Mouse (Mus musculus) lung, postnatal 4 days (tissue): ENCODE data around the gene Rad1.
"Not testable (repeated sequence)": the region's sequence is repeated elsewhere in the genome, so short reads cannot be mapped to it uniquely, and the experiment has no call there.

Experiments
- DNase-seq, 2 experiments: peaks; one replicate each; pipeline ENCODE4 v3.0.0; 2021

Gene Rad1

GRCm38 (mm10) chr15:10485484-10486364, at the start of gene Rad1, which contains the start of gene Brix1:
TSS of gene Rad1 (plus strand) at chr15:10486018.
TSS of gene Brix1 (minus strand) at chr15:10485947.
- DNase-seq: peak; percentile 94 to 95

- DNase-seq: no peak
These were observed 48.9 kb upstream of the Rad1 start for GRCm38 (mm10) chr15:10436893-10437292.

- DNase-seq: no peak
These were observed 45.9 kb upstream of the Rad1 start for GRCm38 (mm10) chr15:10439963-10440362.

- DNase-seq: no peak
These were observed 44.3 kb upstream of the Rad1 start for GRCm38 (mm10) chr15:10441493-10441892.

- DNase-seq: no peak
These were observed 43.5 kb upstream of the Rad1 start for GRCm38 (mm10) chr15:10442275-10442674.

- DNase-seq: no peak
These were observed 38.7 kb upstream of the Rad1 start for GRCm38 (mm10) chr15:10447102-10447501.

- peak in 1 of 2 experiments; percentile 27 for DNase-seq
These were observed 24.8 kb upstream of the Rad1 start for GRCm38 (mm10) chr15:10460986-10461385.

- DNase-seq: no peak
These were observed 22.3 kb upstream of the Rad1 start for GRCm38 (mm10) chr15:10463555-10463954.

- no peak for DNase-seq
These were observed 21.1 kb upstream of the Rad1 start for GRCm38 (mm10) chr15:10464678-10465077.

- no peak for DNase-seq
These were observed 17.1 kb upstream of the Rad1 start for GRCm38 (mm10) chr15:10468761-10469160.

- no peak for DNase-seq
These were observed 16.1 kb upstream of the Rad1 start for GRCm38 (mm10) chr15:10469641-10470150.

- peak; percentile 88 to 93 for DNase-seq
These were observed 15.5 kb upstream of the Rad1 start, which contains the start of gene Dnajc21 for GRCm38 (mm10) chr15:10470151-10470831. TSS of gene Dnajc21 (minus strand) at chr15:10470516.

- DNase-seq: no peak
These were observed 14.9 kb upstream of the Rad1 start for GRCm38 (mm10) chr15:10470941-10471340.

- DNase-seq: no peak
These were observed 584 bp downstream of the Rad1 start for GRCm38 (mm10) chr15:10486365-10486839.

- DNase-seq: no peak
These were observed 1.4 kb downstream of the Rad1 start for GRCm38 (mm10) chr15:10487246-10487645.

GRCm38 (mm10) chr15:10490101-10490500, 4.3 kb downstream of the Rad1 start:
- DNase-seq: no peak

GRCm38 (mm10) chr15:10495944-10496343, 10.1 kb downstream of the Rad1 start:
- no peak for DNase-seq

GRCm38 (mm10) chr15:10496696-10497095, 10.9 kb downstream of the Rad1 start:
- DNase-seq: not testable (repeated sequence)

GRCm38 (mm10) chr15:10499593-10499992, 13.8 kb downstream of the Rad1 start:
- no peak for DNase-seq

- DNase-seq: no peak
These were observed 14.2 kb downstream of the Rad1 start for GRCm38 (mm10) chr15:10500035-10500434.

- peak; percentile 35 to 59 for DNase-seq
These were observed 15.3 kb downstream of the Rad1 start for GRCm38 (mm10) chr15:10500838-10501719.

GRCm38 (mm10) chr15:10506099-10506498, 20.3 kb downstream of the Rad1 start:
- DNase-seq: peak; percentile 6 to 51
